Mouse (Mus musculus) gastrocnemius, postnatal 25 days (tissue): Measurements from ENCODE around the gene Grin2c. TPM values are rescaled to one million over a fixed set of nuclear protein-coding genes. Genes with fewer than 3 reads are reported as not detected.

Source experiments
- microRNA-seq, 2 experiments: library from miRNA; unstranded; fragments of <30 nt; microRNA quantifications; one replicate each; pipeline ENCODE4 v1.2.0; 2021; ENCODE audit warnings: borderline replicate concordance in 2 of 2
- total RNA-seq, 2 experiments: library from RNA; stranded (reverse); gene quantifications; 1 replicate in 1 of 2; 2 replicates in 1 of 2; pipeline ENCODE4 v1.2.3; 2021

The Grin2c gene
- total RNA-seq, 2 experiments from 2014 or later: 0.05 TPM; not detected in 1

Small RNAs within 50 kb of the gene (microRNA-seq; reads per million reads assigned to microRNA genes)
- gene Gm25837: 0 reads per million in 2 experiments

Other genes with a start within 250 kb of the Grin2c start
- not detected for gene Cd300ld4, start 240.2 kb downstream of the Grin2c start, total RNA-seq
- 1 to 10 TPM in 1 of 2 experiments, not detected in 1; 3.5 TPM for gene Cd300ld5, start 229.5 kb downstream of the Grin2c start, total RNA-seq
- 1 to 10 TPM; 1.2 to 3.7 TPM for gene Cd300ld3, start 218.8 kb downstream of the Grin2c start, total RNA-seq
- gene Cd300e, start 205.1 kb downstream of the Grin2c start, total RNA-seq: not detected
- gene Rab37, start 175.8 kb downstream of the Grin2c start, total RNA-seq: under 1 TPM in 1 of 2 experiments, not detected in 1; 0.19 TPM
- gene Cd300lf, start 133.3 kb downstream of the Grin2c start, total RNA-seq: not detected
- 1 to 10 TPM; 2.3 to 3.9 TPM for gene Slc9a3r1, start 103.9 kb downstream of the Grin2c start, total RNA-seq
- 1 to 10 TPM; 4.1 to 5.8 TPM for gene Tmem104, start 79.8 kb downstream of the Grin2c start, total RNA-seq
- gene Nat9, start 79.4 kb downstream of the Grin2c start, total RNA-seq: 10 to 100 TPM; 10.7 to 13.2 TPM
- 1 to 10 TPM; 3.6 to 3.8 TPM for gene Fdxr, start 9.8 kb upstream of the Grin2c start, total RNA-seq
- 1 to 10 TPM; 2.9 to 3.6 TPM for gene Fads6, start 30.4 kb upstream of the Grin2c start, total RNA-seq
- gene Otop2, start 39.9 kb upstream of the Grin2c start, total RNA-seq: not detected
- under 1 TPM; 0.56 to 0.97 TPM for gene Ush1g, start 54.8 kb upstream of the Grin2c start, total RNA-seq
- not detected for gene Otop3, start 67.5 kb upstream of the Grin2c start, total RNA-seq
- 1 to 10 TPM; 1.4 to 2.8 TPM for gene Hid1, start 100.5 kb upstream of the Grin2c start, total RNA-seq
- gene Cdr2l, start 114.7 kb upstream of the Grin2c start, total RNA-seq: 1 to 10 TPM; 3.1 to 4.0 TPM
- 10 to 100 TPM; 86.6 to 96.1 TPM for gene Mrpl58, start 136.5 kb upstream of the Grin2c start, total RNA-seq
- 100 to 1,000 TPM; 909 to 922 TPM for gene Atp5h, start 152.7 kb upstream of the Grin2c start, total RNA-seq
- 10 to 100 TPM; 13.4 to 14.4 TPM for gene Kctd2, start 152.9 kb upstream of the Grin2c start, total RNA-seq
- not detected for gene Trim80, start 173.3 kb upstream of the Grin2c start, total RNA-seq
- gene Slc16a5, start 195.2 kb upstream of the Grin2c start, total RNA-seq: not detected
- gene Armc7, start 208.4 kb upstream of the Grin2c start, total RNA-seq: 1 to 10 TPM in 1 of 2 experiments, under 1 TPM in 1; 0.94 to 1.0 TPM
- gene Nt5c, start 224.6 kb upstream of the Grin2c start, total RNA-seq: 10 to 100 TPM in 1 of 2 experiments, 1 to 10 TPM in 1; 8.7 to 11.2 TPM
- 10 to 100 TPM; 36.9 to 41.2 TPM for gene Jpt1, start 247.1 kb upstream of the Grin2c start, total RNA-seq